Mouse (Mus musculus): ENCODE measurements around the gene Tmcc2.

The Tmcc2 gene

GRCm38 (mm10) chr1:132341731-132342501 lies 49.2 kb downstream of the Tmcc2 start:
- DNase-seq (ENCODE audit: low spot score): no peak

DNA sequence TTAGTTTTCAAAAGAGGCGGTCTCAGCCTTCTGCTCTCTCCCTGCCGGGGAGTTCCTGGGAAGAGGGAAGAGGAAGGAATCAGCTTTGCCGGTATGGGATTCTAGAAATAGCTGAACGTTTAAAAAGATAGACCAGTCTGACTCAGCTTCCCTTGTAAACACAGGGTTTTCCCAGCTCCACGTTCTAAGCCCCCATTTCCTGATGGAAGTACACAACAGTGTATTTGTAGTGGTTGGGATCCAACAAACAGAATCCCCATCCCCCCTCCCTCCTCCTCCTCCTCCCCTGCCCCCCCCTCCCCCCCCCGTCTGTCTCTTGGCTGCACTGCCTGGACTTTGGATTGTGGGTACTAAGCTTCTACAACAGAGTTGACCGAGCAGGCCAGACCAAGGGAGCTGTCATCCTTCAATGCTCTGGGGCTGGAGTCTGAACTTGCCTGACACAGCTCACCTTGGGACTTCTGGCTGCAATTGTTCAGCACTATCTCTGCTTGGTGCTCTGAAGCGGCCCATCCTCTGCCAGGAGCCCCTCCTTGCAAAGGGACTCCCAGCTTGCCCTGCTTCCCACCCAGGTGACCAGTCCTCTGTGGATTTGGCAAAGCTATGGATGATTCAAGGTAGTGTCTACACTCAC lies 52.9 kb downstream of the Tmcc2 start:
- no peak for DNase-seq (ENCODE audit: low spot score)

- no peak for DNase-seq (ENCODE audit: low spot score)
These were observed 54.2 kb downstream of the Tmcc2 start for GRCm38 (mm10) chr1:132336921-132337320.

DNA sequence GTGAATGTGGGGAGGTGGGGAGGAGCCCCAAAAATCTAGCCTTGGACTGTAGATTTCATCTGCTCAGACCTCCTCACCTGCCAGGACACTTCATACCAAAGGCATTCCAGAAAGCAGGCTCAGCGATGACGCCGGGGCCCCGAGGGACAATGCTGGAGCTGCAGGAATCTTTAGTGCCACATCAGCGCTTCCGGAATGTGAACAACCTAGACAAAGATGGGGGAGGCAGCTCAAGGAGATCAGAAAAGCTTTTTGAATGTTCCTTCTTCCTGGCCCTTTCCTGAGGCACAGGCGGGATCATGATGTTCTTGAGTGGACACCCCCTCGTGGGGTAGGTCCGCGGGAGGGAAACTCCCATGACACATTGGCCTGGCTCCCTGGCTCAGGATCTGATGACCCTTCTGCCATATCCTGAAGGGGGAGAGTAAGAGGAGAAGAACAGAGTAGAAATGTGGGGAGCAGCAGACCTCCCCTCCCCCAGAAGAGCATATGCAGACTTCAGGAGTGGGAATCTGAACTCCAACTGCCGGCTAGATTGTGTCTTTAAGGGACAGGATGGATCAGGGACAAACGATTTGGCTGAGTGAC lies 55.6 kb downstream of the Tmcc2 start:
- no peak for DNase-seq (ENCODE audit: low spot score)

- no peak for DNase-seq (ENCODE audit: low spot score)
These were observed 56.8 kb downstream of the Tmcc2 start for GRCm38 (mm10) chr1:132334178-132334801.

GRCm38 (mm10) chr1:132333675-132334141 lies 57.4 kb downstream of the Tmcc2 start:
- DNase-seq (ENCODE audit: low spot score): no peak

DNA sequence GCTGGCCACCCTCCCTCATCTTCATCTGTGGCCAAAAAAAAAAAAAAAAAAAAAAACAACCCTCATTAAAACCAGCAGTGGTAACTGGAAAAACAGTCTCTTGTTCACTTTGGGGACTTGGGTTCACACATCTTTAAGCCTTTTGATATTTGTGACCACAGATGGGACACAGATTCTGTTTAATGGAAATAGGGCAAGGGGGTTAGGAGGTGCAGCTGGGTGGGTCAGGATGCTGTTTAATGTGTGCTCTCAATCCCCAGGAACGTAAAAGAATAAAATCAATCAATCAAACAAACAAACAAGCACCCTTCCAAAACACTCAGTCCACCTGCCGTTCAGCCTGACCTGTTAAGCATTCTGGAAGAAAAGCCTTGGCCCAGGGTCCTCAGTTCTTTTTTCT lies 57.9 kb downstream of the Tmcc2 start:
- no peak for DNase-seq (ENCODE audit: low spot score)

DNA sequence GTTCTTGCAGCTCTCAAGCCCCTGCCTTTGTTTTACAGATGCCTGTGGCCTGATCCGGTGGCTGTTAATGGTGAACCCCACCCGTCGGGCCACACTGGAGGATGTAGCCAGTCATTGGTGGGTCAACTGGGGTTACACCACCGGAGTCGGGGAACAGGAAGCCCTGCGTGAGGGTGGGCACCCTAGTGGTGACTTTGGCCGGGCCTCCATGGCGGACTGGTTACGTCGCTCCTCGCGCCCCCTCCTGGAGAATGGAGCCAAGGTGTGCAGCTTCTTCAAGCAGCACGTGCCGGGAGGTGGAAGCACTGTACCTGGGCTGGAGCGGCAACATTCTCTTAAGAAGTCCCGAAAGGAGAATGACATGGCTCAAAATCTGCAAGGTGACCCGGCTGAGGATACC lies 59.8 kb downstream of the Tmcc2 start:
- DNase-seq (ENCODE audit: low spot score): no peak

GRCm38 (mm10) chr1:132330397-132330796 lies 60.7 kb downstream of the Tmcc2 start:
- no peak for DNase-seq (ENCODE audit: low spot score)

DNA sequence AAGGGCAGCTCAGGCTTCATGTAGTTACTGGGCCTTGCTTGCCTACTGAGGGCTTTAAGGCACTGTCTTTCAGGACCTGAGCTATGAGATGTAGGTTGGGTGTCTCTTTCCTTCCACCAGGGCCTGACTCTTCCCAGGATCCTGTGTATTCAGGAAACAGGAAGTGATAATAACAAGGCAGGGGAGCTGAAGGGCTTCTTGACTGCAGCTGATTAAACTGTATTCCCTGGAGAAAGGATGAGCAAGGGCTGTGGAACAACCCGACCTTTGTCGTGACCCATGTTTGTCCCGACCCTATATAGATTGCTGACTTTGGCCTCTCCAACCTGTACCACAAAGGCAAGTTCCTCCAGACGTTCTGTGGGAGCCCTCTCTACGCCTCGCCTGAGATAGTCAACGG lies 61.4 kb downstream of the Tmcc2 start:
- no peak for DNase-seq (ENCODE audit: low spot score)

DNA sequence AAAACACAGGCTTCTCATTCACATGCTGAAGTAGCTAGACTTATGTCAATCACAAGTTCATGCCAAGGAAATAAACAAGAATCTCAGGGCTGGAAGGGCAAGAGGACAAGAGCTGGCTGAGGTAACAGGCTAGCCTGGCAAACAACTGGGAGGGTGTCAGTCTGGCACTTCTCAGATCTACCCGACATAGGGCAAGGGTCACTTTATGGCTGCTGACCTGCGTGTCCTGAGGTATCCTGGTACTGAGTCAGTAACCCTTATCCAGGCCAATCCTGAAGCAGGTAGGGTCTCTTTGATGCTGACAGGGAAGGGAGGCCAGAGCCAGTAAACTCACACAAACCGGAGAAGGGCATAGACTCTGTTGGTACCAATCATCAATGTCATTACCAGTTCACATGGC lies 62.5 kb downstream of the Tmcc2 start:
- no peak for DNase-seq (ENCODE audit: low spot score)

- DNase-seq (ENCODE audit: low spot score): no peak
These were observed 63.6 kb downstream of the Tmcc2 start for GRCm38 (mm10) chr1:132327477-132327876.

- DNase-seq (ENCODE audit: low spot score): peak; percentile 82
These were observed 64.3 kb downstream of the Tmcc2 start for GRCm38 (mm10) chr1:132326777-132327176.

DNA sequence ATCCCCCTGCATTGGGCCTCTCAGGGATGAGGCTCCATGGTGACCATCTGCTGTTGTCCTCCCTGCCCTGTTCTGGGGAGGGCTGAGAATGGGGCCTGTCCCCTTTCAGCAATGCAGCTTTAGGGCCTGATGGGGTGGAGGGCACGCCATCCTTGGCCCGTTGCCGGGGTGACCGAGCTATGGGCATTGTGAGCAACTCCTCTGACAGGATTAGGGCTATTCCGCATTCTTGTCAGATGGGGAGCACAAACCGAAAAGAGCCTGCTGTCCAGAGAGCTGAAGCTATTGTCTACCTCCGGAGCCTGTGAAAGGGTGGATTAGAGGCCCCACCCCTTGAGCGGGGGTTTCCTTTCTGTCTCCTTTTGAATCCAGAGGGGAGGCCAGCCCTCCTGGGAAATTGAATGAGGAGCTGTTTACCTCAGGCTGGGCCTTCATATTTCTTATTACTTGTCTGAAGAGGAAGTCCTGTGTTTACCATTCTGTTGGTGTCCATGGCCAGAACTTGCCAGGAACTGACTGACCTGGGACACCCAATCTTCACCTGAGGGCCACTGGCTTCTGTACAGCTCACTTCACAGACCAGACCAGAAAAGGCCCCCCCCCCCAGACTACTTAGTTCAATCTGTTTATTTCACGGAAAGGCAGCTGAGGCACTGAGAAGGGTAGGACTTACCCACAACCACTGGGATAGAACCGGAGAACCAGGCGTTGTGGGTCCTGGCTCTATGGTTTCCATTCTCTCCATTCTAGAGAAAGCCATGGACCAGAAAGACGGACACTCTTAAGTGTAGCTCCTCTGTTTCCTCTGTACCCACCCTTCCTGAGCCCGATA lies 68.2 kb downstream of the Tmcc2 start:
- DNase-seq (ENCODE audit: low spot score): no peak

DNA sequence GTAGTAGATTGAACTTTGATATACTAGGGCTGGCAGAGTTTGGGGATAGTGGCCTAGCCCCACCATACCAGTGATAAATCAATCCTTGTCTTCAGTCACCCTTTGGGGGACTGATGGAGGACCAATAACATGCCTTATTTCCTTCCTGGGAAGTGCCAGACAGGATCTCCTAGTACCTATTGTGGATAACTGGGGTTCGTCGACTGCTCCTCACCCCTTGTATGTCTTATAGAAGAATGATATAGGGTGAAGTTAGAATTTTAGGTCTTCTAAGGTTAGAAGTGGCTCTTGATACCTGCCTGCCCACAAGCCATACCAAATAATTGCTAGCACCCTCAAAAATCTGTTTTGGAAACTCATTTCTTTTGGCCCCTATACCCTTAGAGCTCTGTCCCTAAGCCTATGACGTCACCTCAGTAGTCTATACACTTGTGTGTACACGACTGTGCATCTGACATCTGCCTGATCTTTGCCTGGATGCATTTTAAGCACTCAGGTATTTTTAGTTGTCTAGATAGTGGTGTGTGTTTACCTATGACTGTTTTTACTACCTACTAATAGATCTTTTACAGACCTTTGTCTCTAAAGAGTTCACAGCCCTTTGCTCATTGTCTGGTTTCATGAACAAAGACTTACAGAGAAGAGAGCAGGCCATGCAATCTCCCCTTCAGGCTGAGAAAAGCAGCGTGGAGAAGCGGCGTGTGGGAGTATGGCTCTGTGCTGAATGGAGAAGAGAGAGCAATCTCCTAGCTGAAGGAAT lies 69.1 kb downstream of the Tmcc2 start:
- no peak for DNase-seq (ENCODE audit: low spot score)

DNA sequence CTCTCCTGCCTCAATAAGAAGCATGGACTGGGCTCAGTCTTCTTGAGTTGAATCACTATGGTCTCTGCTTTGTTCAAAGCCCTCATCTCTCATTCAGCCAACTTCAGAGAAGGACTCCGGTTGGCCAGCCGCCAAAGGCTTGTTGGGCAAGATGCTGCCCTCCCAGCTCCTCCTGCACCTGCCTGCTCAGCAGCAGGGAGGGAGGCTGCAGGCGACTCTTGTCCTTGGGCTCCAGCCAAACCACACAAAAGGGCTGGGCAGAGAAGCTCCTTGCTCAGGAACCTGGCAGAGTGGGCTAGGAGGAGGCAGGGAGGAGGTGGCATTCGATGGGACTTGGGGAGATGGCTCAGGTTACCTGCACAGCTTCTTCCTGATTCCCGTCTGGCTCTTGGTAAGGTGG lies 71.8 kb downstream of the Tmcc2 start:
- peak; percentile 76 for DNase-seq (ENCODE audit: low spot score)

DNA sequence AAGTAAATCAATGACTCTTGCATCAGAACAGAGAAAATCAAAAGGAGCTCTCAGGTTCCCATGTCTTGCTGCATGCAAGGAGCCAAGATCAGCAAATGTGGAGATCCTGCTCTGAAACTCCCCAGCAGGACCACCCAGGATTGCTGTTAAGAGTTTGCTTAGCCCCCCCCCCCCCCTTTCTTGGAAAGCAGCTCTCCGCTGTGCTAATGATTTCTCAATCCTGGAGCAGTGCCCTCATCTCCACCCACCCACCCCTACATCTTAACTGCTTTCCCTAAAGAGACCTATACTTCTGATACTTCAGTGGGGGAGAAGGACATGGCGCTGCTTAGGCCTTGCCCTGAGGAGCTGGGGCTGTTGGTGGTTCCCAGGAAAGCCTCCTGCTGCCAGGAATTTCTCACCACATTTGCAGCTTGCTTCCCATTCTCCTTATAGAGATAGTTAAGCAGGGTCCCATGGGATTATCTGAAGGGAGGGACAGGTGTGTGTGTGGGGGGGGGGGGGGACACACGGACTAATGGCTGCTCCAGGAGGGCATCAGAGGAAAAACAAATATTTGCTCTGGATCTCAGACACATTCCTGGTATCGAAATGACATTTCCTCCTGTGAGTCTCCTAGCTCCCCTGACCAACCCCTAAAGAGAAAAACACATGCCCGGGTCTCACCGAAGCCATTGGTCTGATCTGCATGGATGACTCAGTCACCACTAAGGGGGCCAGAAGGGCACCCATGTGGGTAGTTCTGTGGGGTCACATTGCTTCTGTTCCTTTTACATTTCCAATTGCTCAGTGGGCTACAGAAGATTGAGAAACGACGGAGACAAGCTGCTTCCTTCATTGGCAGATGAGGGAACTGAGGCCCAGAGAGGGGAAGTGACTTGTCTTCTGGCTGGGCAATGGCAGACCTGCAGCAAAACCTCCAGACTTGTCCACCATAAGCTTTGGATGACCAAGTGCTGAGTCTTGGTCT lies 72.9 kb downstream of the Tmcc2 start:
- no peak for DNase-seq (ENCODE audit: low spot score)

DNA sequence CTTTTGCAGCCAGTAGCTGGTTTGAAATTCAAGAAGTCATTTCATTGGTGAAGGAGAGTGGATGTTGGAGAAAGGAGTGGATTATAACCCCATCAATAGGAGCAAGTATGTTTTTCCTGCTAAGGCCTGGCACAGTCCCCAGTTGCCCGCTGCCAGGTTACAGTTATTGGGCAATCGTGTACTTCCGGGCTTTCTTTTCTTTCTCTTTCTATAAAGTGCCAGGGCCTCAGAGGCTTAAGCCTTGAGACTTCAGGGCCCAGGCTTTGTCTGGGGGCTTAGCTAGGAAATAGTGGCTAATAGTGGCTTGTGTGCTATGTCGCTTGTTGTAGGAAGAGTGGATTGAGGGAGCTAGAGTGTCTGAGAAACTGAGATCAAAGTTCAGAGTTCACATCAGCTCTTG lies 73.7 kb downstream of the Tmcc2 start:
- DNase-seq (ENCODE audit: low spot score): no peak

DNA sequence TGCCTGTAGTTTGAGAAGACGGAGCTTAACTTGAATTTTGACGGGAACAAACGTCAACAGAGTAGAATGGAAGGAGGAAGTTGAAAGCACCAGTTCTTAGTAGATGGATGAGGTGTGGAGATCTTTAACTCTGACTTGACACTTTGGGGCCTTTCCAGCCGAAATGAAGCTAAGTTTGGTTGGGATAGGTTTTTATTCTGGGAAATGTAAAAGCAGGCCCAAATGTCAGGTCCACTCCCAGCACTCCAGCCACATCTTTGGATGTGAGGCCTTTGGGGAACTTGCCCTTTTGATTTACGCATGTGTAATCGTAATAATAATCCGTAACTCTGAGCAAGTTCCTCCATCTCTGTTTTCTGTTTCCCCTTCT lies 74.5 kb downstream of the Tmcc2 start:
- no peak for DNase-seq (ENCODE audit: low spot score)
